Mouse (Mus musculus) embryo, embryonic 11.5 days (tissue): ENCODE measurements around the gene Xdh.
A peak's percentile ranks its signal among the peaks of the same experiment; 100 is the strongest.
"Not testable (repeated sequence)": the region's sequence is repeated elsewhere in the genome, so short reads cannot be mapped to it uniquely, and the experiment has no call there.

Experiments
- DNase-seq: peaks from one replicate; pipeline ENCODE4 v3.0.0-alpha.2; 2012; ENCODE audit warnings: low read depth, low spot score

The Xdh gene

GRCm38 (mm10) chr17:73882194-73882593 lies 67.8 kb downstream of the Xdh start:
- DNase-seq: peak; percentile 75

GRCm38 (mm10) chr17:73881295-73881694 lies 68.7 kb downstream of the Xdh start:
- no peak for DNase-seq

- no peak for DNase-seq
Measured at GRCm38 (mm10) chr17:73880286-73880685, 69.7 kb downstream of the Xdh start.

GRCm38 (mm10) chr17:73879262-73879916 lies 70.6 kb downstream of the Xdh start:
- DNase-seq: no peak

GRCm38 (mm10) chr17:73875674-73876073 lies 74.3 kb downstream of the Xdh start:
- DNase-seq: no peak

GRCm38 (mm10) chr17:73875268-73875667 lies 74.7 kb downstream of the Xdh start:
- DNase-seq: no peak

GRCm38 (mm10) chr17:73870956-73871605 lies 78.9 kb downstream of the Xdh start:
- no peak for DNase-seq

GRCm38 (mm10) chr17:73869008-73869685 lies 80.8 kb downstream of the Xdh start:
- no peak for DNase-seq

- no peak for DNase-seq
Measured at GRCm38 (mm10) chr17:73853717-73854116, 96.3 kb downstream of the Xdh start.

- DNase-seq: no peak
Measured at GRCm38 (mm10) chr17:73853041-73853440, 97.0 kb downstream of the Xdh start.

- no peak for DNase-seq
Measured at GRCm38 (mm10) chr17:73847399-73847798, 102.6 kb downstream of the Xdh start.

GRCm38 (mm10) chr17:73845632-73846031 lies 104.4 kb downstream of the Xdh start:
- DNase-seq: no peak

GRCm38 (mm10) chr17:73842963-73843362 lies 107.0 kb downstream of the Xdh start:
- DNase-seq: no peak

- not testable (repeated sequence) for DNase-seq
Measured at GRCm38 (mm10) chr17:73839876-73840275, 110.1 kb downstream of the Xdh start.

- DNase-seq: no peak
Measured at GRCm38 (mm10) chr17:73839086-73839835, 110.7 kb downstream of the Xdh start.

- no peak for DNase-seq
Measured at GRCm38 (mm10) chr17:73837244-73837643, 112.8 kb downstream of the Xdh start.

GRCm38 (mm10) chr17:73836601-73837000 lies 113.4 kb downstream of the Xdh start:
- no peak for DNase-seq
